Mouse (Mus musculus): Measurements from ENCODE around the gene Atp8a1. TPM values are rescaled to one million over a fixed set of nuclear protein-coding genes. Genes with fewer than 3 reads are reported as not detected.

Atp8a1 gene
- polyA plus RNA-seq, 2 experiments, result 6.9 to 7.1 TPM

- Histone ChIP-seq H3K4me1 (ENCODE audit: control insufficient read depth, insufficient read depth, low read length) (no peaks in the 10 kb centered on the region), H3K4me2 (replicated peaks; ENCODE audit: low read depth, low read length, severe bottlenecking) (no peak overlapping the region), H3K4me3 (replicated peaks; ENCODE audit: low read length) (no peak overlapping the region), H3K27ac (replicated peaks; ENCODE audit: low read depth, low read length) (no peak overlapping the region), H3K9ac (ENCODE audit: low read depth, low read length, severe bottlenecking) (no peak overlapping the region), H3K9me3 (ENCODE audit: control insufficient read depth, low read length) (no peaks in the 10 kb centered on the region), H3K27me3 (ENCODE audit: control insufficient read depth, insufficient read depth, low read length) (no peaks in the 10 kb centered on the region), H3K36me3 (ENCODE audit: control insufficient read depth, insufficient read depth, low read length) (no peaks in the 10 kb centered on the region)
- ATAC-seq (ENCODE audit: low FRiP score, low read depth) (no peak), DNase-seq (ENCODE audit: low spot score) (no peak)
- TF ChIP-seq POLR2A (IDR thresholded peaks at IDR 0.05; ENCODE audit: borderline replicate concordance, extremely low read depth, insufficient read depth, insufficient read length), result no peak
- WGBS, result 56% methylated on average over 5 of the region's 5 CpGs
These were observed 161.8 kb downstream of the Atp8a1 start for GRCm38 (mm10) chr5:67685461-67685860.

- Histone ChIP-seq H3K27ac (replicated peaks; ENCODE audit: low read depth, low read length) (no peak overlapping the region), H3K36me3 (ENCODE audit: control insufficient read depth, insufficient read depth, low read length) (no peaks in the 10 kb centered on the region), H3K9ac (ENCODE audit: low read depth, low read length, severe bottlenecking) (no peak overlapping the region), H3K27me3 (ENCODE audit: control insufficient read depth, insufficient read depth, low read length) (no peaks in the 10 kb centered on the region), H3K4me1 (ENCODE audit: control insufficient read depth, insufficient read depth, low read length) (no peaks in the 10 kb centered on the region), H3K4me2 (replicated peaks; ENCODE audit: low read depth, low read length, severe bottlenecking) (no peak overlapping the region), H3K9me3 (ENCODE audit: control insufficient read depth, low read length) (no peaks in the 10 kb centered on the region), H3K4me3 (replicated peaks; ENCODE audit: low read length) (no peak overlapping the region)
- DNase-seq (ENCODE audit: low spot score), result no peak
- no peak for TF ChIP-seq POLR2A (IDR thresholded peaks at IDR 0.05; ENCODE audit: borderline replicate concordance, extremely low read depth, insufficient read depth, insufficient read length)
- 79% methylated on average over 3 of the region's 3 CpGs for WGBS
- ATAC-seq (ENCODE audit: low FRiP score, low read depth), result no peak
These were observed 168.4 kb downstream of the Atp8a1 start for GRCm38 (mm10) chr5:67678819-67679218.

DNA sequence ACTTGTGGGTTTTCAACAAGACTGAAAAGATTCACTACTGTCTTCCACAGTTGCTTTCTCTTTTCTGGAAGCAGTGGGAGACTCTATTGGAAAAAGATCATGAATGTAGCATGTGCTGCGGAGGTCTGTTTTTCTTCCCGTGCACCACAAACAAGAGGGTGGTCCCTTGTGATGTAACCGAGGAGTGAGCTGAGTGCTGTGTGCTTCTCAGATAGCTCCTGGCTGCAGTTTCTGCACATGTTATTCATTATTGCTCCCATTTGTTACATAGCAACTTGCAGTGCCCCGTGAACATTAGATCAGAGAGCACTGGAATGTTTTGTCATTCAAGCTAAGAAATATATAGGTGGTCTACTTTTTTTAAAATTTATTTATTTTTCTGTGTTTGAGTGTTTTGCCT is 174.2 kb downstream of the Atp8a1 start:
- no peak for TF ChIP-seq POLR2A (IDR thresholded peaks at IDR 0.05; ENCODE audit: borderline replicate concordance, extremely low read depth, insufficient read depth, insufficient read length)
- Histone ChIP-seq H3K9me3 (ENCODE audit: control insufficient read depth, low read length) (no peaks in the 10 kb centered on the region), H3K27ac (replicated peaks; ENCODE audit: low read depth, low read length) (no peak overlapping the region), H3K9ac (ENCODE audit: low read depth, low read length, severe bottlenecking) (no peak overlapping the region), H3K4me2 (replicated peaks; ENCODE audit: low read depth, low read length, severe bottlenecking) (no peak overlapping the region), H3K4me3 (replicated peaks; ENCODE audit: low read length) (no peak overlapping the region), H3K27me3 (ENCODE audit: control insufficient read depth, insufficient read depth, low read length) (no peaks in the 10 kb centered on the region), H3K4me1 (ENCODE audit: control insufficient read depth, insufficient read depth, low read length) (peaks cover 3% of the 10 kb centered on the region; the same call in 1 of the 2 replicates), H3K36me3 (ENCODE audit: control insufficient read depth, insufficient read depth, low read length) (no peaks in the 10 kb centered on the region)
- peak; percentile 67; the same call in 1 of the 2 replicates for ATAC-seq (ENCODE audit: low FRiP score, low read depth)
- 19% methylated on average over 4 of the region's 4 CpGs for WGBS
- peak; percentile 48 for DNase-seq (ENCODE audit: low spot score)

DNA sequence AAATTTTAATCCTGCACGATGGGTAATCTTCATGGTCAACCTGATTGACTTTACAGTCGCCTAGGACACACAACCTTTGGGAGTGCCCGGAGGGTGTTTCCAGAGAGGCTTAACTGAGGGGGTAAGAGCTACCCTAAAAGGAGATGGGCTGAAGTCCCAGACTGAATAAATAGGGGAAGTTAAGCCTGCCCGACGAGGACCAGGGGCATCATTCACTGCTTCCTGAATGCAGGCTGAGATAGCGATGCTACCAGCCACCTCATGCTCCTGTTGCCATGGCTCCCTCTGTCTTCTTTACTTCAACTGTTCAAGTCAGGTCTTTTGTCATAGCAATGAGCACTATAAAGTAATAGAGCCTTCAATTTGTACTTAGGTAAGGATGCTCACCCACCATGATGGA is 177.1 kb downstream of the Atp8a1 start:
- Histone ChIP-seq H3K4me1 (ENCODE audit: control insufficient read depth, insufficient read depth, low read length) (peaks cover 3% of the 10 kb centered on the region; the same call in 1 of the 2 replicates), H3K9me3 (ENCODE audit: control insufficient read depth, low read length) (no peaks in the 10 kb centered on the region), H3K27me3 (ENCODE audit: control insufficient read depth, insufficient read depth, low read length) (no peaks in the 10 kb centered on the region), H3K9ac (ENCODE audit: low read depth, low read length, severe bottlenecking) (no peak overlapping the region), H3K4me2 (replicated peaks; ENCODE audit: low read depth, low read length, severe bottlenecking) (no peak overlapping the region), H3K4me3 (replicated peaks; ENCODE audit: low read length) (no peak overlapping the region), H3K36me3 (ENCODE audit: control insufficient read depth, insufficient read depth, low read length) (no peaks in the 10 kb centered on the region), H3K27ac (replicated peaks; ENCODE audit: low read depth, low read length) (no peak overlapping the region)
- whole genome bisulfite sequencing, result 78% methylated on average over 6 of the region's 6 CpGs
- ATAC-seq (ENCODE audit: low FRiP score, low read depth) (no peak), DNase-seq (ENCODE audit: low spot score) (no peak)
- no peak for TF ChIP-seq POLR2A (IDR thresholded peaks at IDR 0.05; ENCODE audit: borderline replicate concordance, extremely low read depth, insufficient read depth, insufficient read length)

DNA sequence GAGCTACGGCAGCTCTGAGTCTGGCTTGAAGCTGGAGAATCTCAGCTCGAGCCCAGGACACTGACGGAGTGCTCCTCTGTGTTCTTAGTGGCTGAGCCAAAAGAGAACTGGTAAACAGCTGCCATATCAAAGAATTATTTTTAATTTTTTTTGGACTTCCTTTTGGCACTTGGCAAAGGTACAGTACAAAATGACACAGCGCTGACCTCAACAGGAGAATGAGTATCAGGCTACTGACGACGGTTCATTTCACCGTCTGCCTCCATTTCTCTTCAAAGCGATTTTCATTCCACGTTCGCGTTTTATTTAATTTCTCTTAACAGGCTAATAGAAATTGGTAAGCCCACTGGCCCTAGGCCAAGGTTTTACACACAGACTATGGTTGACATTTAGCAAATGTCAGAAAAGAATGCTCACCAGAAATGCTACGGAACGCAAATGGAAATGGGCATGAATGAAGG is 177.8 kb downstream of the Atp8a1 start:
- no peaks in the 10 kb centered on the region for H3K27me3 ChIP-seq (ENCODE audit: control insufficient read depth, insufficient read depth, low read length)
- no peak overlapping the region for H3K9ac ChIP-seq (ENCODE audit: low read depth, low read length, severe bottlenecking)
- no peak overlapping the region for H3K4me3 ChIP-seq (replicated peaks; ENCODE audit: low read length)
- no peak overlapping the region for H3K27ac ChIP-seq (replicated peaks; ENCODE audit: low read depth, low read length)
- WGBS, result 44% methylated on average over 13 of the region's 13 CpGs
- H3K9me3 ChIP-seq (ENCODE audit: control insufficient read depth, low read length), result no peaks in the 10 kb centered on the region
- ATAC-seq (ENCODE audit: low FRiP score, low read depth) (no peak), DNase-seq (ENCODE audit: low spot score) (no peak)
- H3K36me3 ChIP-seq (ENCODE audit: control insufficient read depth, insufficient read depth, low read length), result no peaks in the 10 kb centered on the region
- peaks cover 3% of the 10 kb centered on the region; the same call in 1 of the 2 replicates for H3K4me1 ChIP-seq (ENCODE audit: control insufficient read depth, insufficient read depth, low read length)
- no peak for TF ChIP-seq POLR2A (IDR thresholded peaks at IDR 0.05; ENCODE audit: borderline replicate concordance, extremely low read depth, insufficient read depth, insufficient read length)
- no peak overlapping the region for H3K4me2 ChIP-seq (replicated peaks; ENCODE audit: low read depth, low read length, severe bottlenecking)

DNA sequence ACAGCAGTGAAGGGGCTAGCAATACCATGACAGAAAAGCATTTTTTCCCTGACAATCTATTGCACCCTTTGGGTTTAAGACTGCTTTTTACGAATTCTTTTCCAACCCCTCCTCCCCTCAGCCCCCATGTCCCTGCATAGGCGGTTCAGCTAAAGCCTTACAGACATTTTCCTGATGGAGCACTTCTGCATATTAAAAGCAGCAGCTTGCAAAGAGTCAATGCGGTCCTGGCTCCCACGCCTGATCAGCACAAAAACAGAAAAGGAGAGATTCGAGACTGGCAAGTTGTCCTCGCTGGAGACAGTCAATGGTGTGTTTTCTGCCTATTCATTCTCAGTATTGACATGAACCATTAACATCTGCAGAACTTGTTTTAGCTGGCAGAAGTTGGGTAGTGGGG is 184.5 kb downstream of the Atp8a1 start:
- no peaks in the 10 kb centered on the region for H3K36me3 ChIP-seq (ENCODE audit: control insufficient read depth, insufficient read depth, low read length)
- no peak overlapping the region for H3K9ac ChIP-seq (ENCODE audit: low read depth, low read length, severe bottlenecking)
- H3K4me2 ChIP-seq (replicated peaks; ENCODE audit: low read depth, low read length, severe bottlenecking), result no peak overlapping the region
- TF ChIP-seq POLR2A (IDR thresholded peaks at IDR 0.05; ENCODE audit: borderline replicate concordance, extremely low read depth, insufficient read depth, insufficient read length), result no peak
- 30% methylated on average over 6 of the region's 6 CpGs for WGBS
- no peak overlapping the region for H3K27ac ChIP-seq (replicated peaks; ENCODE audit: low read depth, low read length)
- no peaks in the 10 kb centered on the region for H3K27me3 ChIP-seq (ENCODE audit: control insufficient read depth, insufficient read depth, low read length)
- no peak overlapping the region for H3K4me3 ChIP-seq (replicated peaks; ENCODE audit: low read length)
- H3K9me3 ChIP-seq (ENCODE audit: control insufficient read depth, low read length), result no peaks in the 10 kb centered on the region
- H3K4me1 ChIP-seq (ENCODE audit: control insufficient read depth, insufficient read depth, low read length), result 0 out of 2 replicates have a peak, but pooled peaks cover 4% of the 10 kb centered on the region
- ATAC-seq (ENCODE audit: low FRiP score, low read depth) (no peak), DNase-seq (ENCODE audit: low spot score) (no peak)

Data from limb, embryonic 14.5 days (tissue).